Mouse (Mus musculus): ENCODE results near the gene Ptgfrn.

- TF ChIP-seq POLR2A (IDR thresholded peaks at IDR 0.05; ENCODE audit: borderline replicate concordance, extremely low read depth, low read depth, low read length) (no peak), CTCF (IDR thresholded peaks at IDR 0.05; ENCODE audit: insufficient read depth, low read length) (no peak)
These were observed 51.9 kb downstream of the Ptgfrn start for GRCm38 (mm10) chr3:101058203-101058602.

All from lung, adult 2 months (tissue).